Mouse (Mus musculus) layer of hippocampus, adult 8-10 months (tissue): ENCODE data around the gene Zfp692. TPM values are rescaled to one million over a fixed set of nuclear protein-coding genes. Genes with fewer than 3 reads are reported as not detected.

Source experiments
- DNase-seq, 2 experiments: peaks; one replicate each; pipeline ENCODE4 v3.0.0; 2022; ENCODE audit warnings: low spot score in 2 of 2
- total RNA-seq, 4 experiments: library from RNA; stranded (reverse); gene quantifications; 2 replicates each; pipeline ENCODE4 v1.2.4; 2022

Gene Zfp692
- total RNA-seq, 4 experiments from 2014 or later = 28.5 to 36.1 (median 32.3) TPM

- peak in 1 of 2 experiments; percentile 47 for DNase-seq
These were observed 677 bp downstream of the Zfp692 start for GRCm38 (mm10) chr11:58307411-58308080.

- DNase-seq = no peak
These were observed 1.8 kb downstream of the Zfp692 start for GRCm38 (mm10) chr11:58308661-58309060.

GRCm38 (mm10) chr11:58314069-58314468 is 7.2 kb downstream of the Zfp692 start:
- DNase-seq = no peak

GRCm38 (mm10) chr11:58315536-58316168 is 8.8 kb downstream of the Zfp692 start:
- no peak for DNase-seq

- DNase-seq = no peak
These were observed 9.5 kb downstream of the Zfp692 start for GRCm38 (mm10) chr11:58316344-58316743.

GRCm38 (mm10) chr11:58316768-58317390 is 10.0 kb downstream of the Zfp692 start:
- DNase-seq = no peak

- DNase-seq = peak; percentile 94 to 96
These were observed 16.1 kb downstream of the Zfp692 start for GRCm38 (mm10) chr11:58322824-58323569.

- no peak for DNase-seq
These were observed 16.9 kb downstream of the Zfp692 start for GRCm38 (mm10) chr11:58323570-58324340.

- no peak for DNase-seq
These were observed 17.9 kb downstream of the Zfp692 start for GRCm38 (mm10) chr11:58324614-58325229.

- no peak for DNase-seq
These were observed 19.9 kb downstream of the Zfp692 start for GRCm38 (mm10) chr11:58326781-58327180.

GRCm38 (mm10) chr11:58329906-58330275 is 23.0 kb downstream of the Zfp692 start:
- DNase-seq = no peak

- peak; percentile 89 to 91 for DNase-seq
These were observed 23.6 kb downstream of the Zfp692 start, which contains the start of the genes Zfp672 and Sh3bp5l for GRCm38 (mm10) chr11:58330276-58331148. Zfp672 (minus strand) TSS chr11:58330339. Sh3bp5l (plus strand) TSS chr11:58330724.

- no peak for DNase-seq
These were observed 24.3 kb downstream of the Zfp692 start for GRCm38 (mm10) chr11:58331149-58331495.

GRCm38 (mm10) chr11:58331546-58331945 is 24.7 kb downstream of the Zfp692 start:
- DNase-seq = no peak

- DNase-seq = no peak
These were observed 27.9 kb downstream of the Zfp692 start for GRCm38 (mm10) chr11:58334746-58335145.

GRCm38 (mm10) chr11:58346745-58347144 is 39.9 kb downstream of the Zfp692 start:
- DNase-seq = no peak

- no peak for DNase-seq
These were observed 43.8 kb downstream of the Zfp692 start for GRCm38 (mm10) chr11:58350628-58351027.

GRCm38 (mm10) chr11:58351179-58351578 is 44.3 kb downstream of the Zfp692 start:
- no peak for DNase-seq

- DNase-seq = no peak
These were observed 46.0 kb downstream of the Zfp692 start for GRCm38 (mm10) chr11:58352681-58353548.
